Mouse (Mus musculus): ENCODE results near the gene Ptprs. TPM values are rescaled to one million over a fixed set of nuclear protein-coding genes. Genes with fewer than 3 reads are reported as not detected.

Gene Ptprs
- total RNA-seq, 2 experiments from 2014 or later = 176 to 208 TPM

DNA sequence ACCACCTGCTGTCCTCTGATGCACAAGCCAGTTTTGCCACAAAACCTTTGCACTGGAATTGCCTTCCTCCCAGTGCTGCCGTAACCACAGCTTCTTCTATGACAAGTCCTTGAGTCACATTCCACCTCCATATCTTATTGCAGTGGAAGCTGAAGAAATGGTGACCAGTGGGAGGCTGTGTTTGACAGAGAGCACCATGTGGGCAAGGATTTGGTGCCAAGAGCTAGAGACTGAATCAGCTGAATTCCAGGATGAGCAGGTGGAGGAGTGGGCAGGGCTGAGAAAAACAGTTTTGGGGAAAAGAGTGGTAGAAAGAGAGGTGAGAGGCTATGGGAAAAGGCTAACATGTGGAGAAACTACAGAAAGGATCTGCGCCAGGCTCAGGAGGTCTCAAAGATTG is 17.6 kb upstream of the Ptprs start:
- no peak for DNase-seq (ENCODE audit: low spot score in 2 of 2)

DNA sequence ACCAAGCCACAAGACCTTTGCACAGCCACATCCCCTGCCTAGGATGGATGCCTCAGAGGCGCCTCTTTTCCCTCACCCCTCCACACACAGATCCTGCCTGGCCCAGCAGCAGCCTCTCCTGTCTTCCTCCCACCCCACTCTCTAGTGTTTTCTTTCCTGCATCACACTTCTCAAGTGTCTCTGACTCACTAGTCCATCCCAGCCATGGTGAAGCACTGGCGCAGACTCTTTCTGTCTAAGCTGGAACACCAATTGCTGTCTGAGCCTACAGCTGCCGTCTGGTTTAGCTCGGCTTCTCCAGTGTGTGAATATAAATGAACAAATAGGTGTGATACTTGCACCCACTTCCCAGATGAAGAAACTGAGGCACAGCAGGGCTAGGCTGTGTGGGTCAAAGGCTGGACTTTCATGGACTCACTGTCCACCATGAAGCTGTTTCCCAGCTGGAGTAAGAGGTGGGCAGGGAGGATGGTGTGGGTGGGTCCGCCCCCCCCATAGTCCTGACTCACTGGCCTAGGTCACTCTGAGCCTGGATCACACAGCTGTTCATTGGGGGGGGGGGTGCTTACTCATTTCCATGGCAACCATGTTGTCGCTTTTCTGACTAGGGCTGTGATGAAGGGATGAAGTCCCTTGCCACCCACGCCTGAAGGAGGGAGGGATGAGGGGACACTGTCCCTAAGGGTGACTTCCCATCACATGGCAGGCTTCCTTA is 14.3 kb upstream of the Ptprs start:
- no peak for DNase-seq (ENCODE audit: low spot score in 2 of 2)

DNA sequence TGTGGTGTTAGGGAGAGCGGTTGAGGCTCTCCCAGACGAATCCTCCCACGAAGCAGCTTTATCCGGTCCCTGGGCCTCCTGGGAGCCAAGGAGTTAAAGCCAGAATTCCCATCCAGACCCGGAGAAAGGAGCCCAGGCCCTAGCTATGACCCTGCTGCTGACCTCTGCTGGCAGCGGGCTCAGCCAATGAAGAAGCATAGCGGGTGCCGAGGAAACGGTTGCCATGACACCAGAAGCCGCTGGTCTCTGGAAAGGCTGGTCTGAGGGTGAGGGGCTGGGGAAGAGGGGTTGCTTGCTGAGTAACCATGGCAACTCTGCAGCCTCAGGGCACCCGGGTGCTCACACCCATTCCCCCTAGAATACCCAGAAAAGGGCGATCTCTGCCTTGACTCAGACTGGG is 11.7 kb upstream of the Ptprs start:
- no peak for DNase-seq (ENCODE audit: low spot score in 2 of 2)

GRCm38 (mm10) chr17:56487441-56487888 is 11.2 kb upstream of the Ptprs start:
- no peak for DNase-seq (ENCODE audit: low spot score in 2 of 2)

GRCm38 (mm10) chr17:56485926-56486325 is 9.6 kb upstream of the Ptprs start:
- no peak for DNase-seq (ENCODE audit: low spot score in 2 of 2)

DNA sequence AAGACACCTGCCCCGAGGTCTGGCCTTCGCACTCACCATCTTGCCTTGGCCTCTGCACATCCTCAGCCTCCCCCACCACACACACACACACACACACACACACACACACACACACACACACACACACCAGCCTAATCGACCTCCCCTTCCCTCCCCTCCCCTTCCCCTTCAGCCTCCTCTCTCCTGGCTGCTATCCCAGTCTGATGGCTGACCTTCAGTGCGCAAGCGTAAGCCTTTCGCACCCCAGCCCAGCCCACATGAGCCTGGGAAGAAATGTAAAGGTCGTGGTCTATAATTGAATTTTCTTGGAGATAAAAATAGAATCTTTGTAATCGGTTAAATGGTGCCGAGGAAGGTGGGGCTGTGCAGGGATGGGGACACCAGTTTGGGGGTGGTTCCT is 8.8 kb upstream of the Ptprs start:
- DNase-seq (ENCODE audit: low spot score in 2 of 2) = no peak

DNA sequence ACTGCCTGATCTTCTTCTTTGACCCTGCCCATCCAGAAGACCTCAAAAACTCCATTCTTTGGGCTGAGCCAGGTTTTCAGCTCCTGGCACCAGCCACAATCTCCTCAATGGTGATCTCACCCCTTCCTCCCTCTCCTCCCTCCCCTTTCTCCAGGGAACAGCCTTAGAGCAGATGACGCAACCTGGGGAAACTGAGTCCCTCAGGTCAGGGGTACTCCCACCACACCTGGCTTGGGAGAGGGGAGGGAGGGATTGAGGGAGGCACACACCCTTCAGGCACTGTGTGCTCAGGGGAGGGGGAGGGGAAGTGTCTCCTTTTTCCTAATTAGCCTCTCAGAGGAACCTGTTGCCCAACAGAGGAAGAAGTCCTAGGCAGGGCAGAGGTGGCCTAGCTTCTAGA is 6.4 kb upstream of the Ptprs start:
- DNase-seq (ENCODE audit: low spot score in 2 of 2) = no peak

- peak in 1 of 2 experiments; percentile 54 for DNase-seq (ENCODE audit: low spot score in 2 of 2)
These were observed 3.1 kb upstream of the Ptprs start for GRCm38 (mm10) chr17:56479358-56479757.

DNA sequence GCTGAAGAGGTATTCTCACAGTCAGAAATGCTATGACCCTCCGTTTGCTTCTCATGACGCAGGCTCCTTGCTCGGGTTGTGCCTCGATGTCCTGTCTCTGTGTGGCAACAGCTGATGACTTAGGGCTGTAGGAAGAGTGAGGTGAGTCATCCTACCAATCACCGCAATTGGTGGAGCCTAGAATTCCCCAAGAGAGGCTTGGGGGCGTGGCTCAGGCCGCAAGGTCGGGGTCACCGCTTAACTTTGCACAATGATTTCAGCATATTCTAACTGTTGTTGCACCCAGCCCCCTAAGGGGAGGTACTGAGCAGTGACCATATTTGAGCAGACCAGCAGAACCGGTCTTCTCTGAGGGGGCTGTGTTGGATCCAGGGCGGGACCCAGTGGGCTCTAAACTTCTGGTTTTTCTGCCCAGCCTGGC is 1.9 kb upstream of the Ptprs start:
- no peak for DNase-seq (ENCODE audit: low spot score in 2 of 2)

DNA sequence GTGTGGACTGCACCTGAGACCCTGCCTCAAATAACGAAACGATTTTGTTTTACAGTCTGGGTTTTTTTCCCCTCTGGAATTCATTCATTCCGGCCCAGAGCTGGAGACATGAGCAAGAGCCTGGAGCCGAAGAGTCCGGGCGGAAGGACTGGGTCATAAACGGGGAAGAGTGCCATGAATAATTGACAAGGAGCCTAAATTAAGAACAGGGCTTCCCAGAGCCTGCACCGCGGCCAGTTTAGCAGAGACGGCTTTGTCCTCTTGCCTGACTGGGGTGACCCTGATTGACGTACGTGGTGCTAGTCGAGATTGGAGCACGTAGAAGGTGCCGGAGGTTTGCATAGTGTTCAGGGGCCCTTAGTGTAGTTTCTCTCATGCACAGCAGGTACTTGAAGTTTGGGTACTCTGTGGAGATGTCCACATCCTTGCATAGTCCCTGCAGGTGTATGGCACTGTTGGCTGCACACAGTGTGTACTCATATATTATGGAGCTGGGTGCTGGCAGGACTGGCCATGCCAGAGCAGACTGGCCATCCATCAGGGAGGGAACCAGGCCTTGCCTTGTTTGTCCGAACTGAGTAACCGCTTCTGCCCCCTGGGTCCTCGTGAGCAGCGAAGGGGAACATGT is 1.0 kb upstream of the Ptprs start:
- no peak for DNase-seq (ENCODE audit: low spot score in 2 of 2)

GRCm38 (mm10) chr17:56475584-56476401 is 490 bp downstream of the Ptprs start:
- no peak for DNase-seq (ENCODE audit: low spot score in 2 of 2)

- no peak for DNase-seq (ENCODE audit: low spot score in 2 of 2)
These were observed 1.3 kb downstream of the Ptprs start for GRCm38 (mm10) chr17:56474831-56475581.

GRCm38 (mm10) chr17:56474311-56474830 is 1.9 kb downstream of the Ptprs start:
- no peak for DNase-seq (ENCODE audit: low spot score in 2 of 2)

- no peak for DNase-seq (ENCODE audit: low spot score in 2 of 2)
These were observed 2.7 kb downstream of the Ptprs start for GRCm38 (mm10) chr17:56473611-56473905.

DNA sequence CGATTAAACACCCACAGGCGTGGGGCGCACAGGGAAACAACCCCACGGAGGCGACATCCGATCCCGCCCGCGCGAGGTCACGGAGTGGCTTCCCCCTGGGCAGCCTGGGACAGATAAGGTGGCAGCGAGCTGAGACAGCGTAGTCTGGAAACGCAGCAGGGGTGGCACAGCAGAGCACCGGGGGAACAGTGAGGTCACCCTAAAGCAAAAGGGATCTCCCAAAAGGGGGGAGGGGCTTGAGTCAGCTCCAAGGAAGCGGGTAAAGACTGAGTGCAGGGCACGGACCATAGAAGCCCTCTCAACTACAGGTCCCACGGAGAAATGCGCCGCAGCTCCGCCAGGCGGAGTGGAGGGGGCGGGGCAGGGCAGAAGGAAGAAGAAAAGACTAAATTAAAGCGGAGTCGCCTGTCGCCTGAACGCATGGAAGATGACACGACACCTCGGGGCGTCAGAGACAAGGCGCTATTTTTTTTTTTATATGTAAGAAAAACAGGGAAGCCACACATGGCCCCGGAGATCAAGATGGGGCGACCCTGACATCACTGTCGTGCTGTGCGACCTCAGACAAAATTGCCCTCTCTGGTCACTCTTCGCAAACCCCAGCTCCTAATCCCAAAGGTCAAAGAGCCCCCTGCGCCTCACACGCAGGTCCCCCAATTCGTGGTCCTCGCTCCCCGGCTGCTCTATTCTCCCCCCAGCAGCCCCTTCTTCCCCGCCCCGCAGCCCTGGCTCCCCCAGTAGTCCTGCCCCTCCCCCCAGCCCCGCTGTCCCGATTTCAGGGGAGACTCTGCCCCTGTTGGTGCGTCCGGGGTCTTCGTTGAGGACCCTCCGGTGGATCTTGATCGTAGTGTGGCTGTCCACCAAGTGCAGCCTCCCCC is 3.3 kb downstream of the Ptprs start:
- no peak for DNase-seq (ENCODE audit: low spot score in 2 of 2)

DNA sequence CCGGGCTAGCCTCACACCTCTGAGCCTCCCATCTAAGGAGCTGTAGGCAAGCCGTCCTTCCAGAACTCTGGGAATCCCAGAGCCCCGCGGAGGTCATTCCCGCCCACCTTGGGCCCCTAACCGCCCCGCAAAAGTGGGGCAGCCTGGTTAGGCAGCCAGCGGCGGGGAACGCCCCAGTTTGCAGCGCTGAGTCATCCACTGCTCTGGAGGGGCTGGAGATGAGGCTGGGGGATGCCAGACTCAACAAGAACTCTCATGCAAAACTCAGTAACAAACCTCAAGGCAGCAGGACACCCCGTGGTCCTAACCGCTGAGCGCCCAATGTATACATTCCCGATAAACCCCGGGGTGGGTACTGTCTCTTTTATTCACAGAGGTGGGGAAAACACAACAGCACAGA is 4.2 kb downstream of the Ptprs start:
- DNase-seq (ENCODE audit: low spot score in 2 of 2) = no peak

- DNase-seq (ENCODE audit: low spot score in 2 of 2) = no peak
These were observed 5.1 kb downstream of the Ptprs start for GRCm38 (mm10) chr17:56471136-56471535.

DNA sequence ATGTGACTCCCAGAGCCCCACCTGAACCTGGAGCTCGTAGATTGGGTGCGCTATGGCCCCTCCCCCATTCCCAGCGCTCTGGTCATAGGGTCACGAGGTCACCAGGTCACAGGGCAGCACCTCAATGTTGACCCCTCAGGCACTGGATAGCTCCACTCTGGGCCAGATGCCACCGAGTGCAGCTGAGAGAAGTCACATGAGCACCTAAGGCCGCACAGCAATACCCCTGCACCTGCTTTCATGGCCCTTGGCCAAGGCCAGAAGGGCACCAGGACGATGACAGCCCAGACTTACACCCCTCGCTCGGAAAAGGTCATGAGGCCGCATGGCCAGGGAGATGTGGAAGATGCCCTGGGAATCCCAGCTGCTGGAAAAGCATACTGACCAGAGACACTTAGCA is 5.7 kb downstream of the Ptprs start:
- no peak for DNase-seq (ENCODE audit: low spot score in 2 of 2)

DNA sequence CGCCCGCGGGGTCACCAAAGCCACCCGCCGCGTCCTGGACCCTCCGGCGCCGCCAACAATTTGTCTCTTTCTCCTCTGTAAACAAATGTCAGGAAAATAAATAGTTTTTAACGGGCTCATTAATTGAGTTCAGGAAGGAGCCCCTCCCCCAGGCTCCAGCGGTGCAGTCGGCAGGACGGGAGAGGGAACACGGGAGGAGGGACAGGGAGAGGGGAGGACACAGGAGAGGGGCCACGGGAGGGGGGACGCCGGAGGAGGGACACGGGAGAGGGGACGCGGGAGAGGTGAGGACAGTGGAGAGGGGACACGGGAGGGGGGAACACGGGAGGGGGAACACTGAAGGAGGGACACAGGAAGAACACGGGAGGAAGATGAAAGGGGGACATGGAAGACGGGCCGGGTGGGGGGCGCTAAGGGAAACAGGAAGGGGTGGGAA is 6.3 kb downstream of the Ptprs start:
- no peak for DNase-seq (ENCODE audit: low spot score in 2 of 2)

GRCm38 (mm10) chr17:56469275-56469674 is 7.0 kb downstream of the Ptprs start:
- DNase-seq (ENCODE audit: low spot score in 2 of 2) = no peak
